Mouse (Mus musculus): ENCODE measurements at regions not wholly inside any gene's neighbourhood (a gene's known extent, or its start where the extent isn't known, plus 50 kb on each side); places are given as distances from the start of the nearest gene placed in this dataset.
A peak's percentile ranks its signal among the peaks of the same experiment; 100 is the strongest.

GRCm38 (mm10) chr3:58146762-58147161 is 267.8 kb upstream of the Tsc22d2 start:
- DNase-seq (ENCODE audit: low spot score): no peak

- no peak for DNase-seq (ENCODE audit: low spot score)
These were observed 261.4 kb upstream of the Tsc22d2 start for GRCm38 (mm10) chr3:58153141-58153540.

- DNase-seq (ENCODE audit: low spot score): no peak
These were observed 260.4 kb upstream of the Tsc22d2 start for GRCm38 (mm10) chr3:58153874-58154756.

GRCm38 (mm10) chr3:58159384-58159783 is 255.1 kb upstream of the Tsc22d2 start:
- DNase-seq (ENCODE audit: low spot score): peak; percentile 18

GRCm38 (mm10) chr3:58162238-58162637 is 252.3 kb upstream of the Tsc22d2 start:
- DNase-seq (ENCODE audit: low spot score): no peak

GRCm38 (mm10) chr3:58163806-58164205 is 250.7 kb upstream of the Tsc22d2 start:
- peak; percentile 73 for DNase-seq (ENCODE audit: low spot score)

- DNase-seq (ENCODE audit: low spot score): no peak
These were observed 247.9 kb upstream of the Tsc22d2 start for GRCm38 (mm10) chr3:58166628-58167027.

- no peak for DNase-seq (ENCODE audit: low spot score)
These were observed 247.4 kb upstream of the Tsc22d2 start for GRCm38 (mm10) chr3:58167121-58167520.

GRCm38 (mm10) chr3:58167761-58168290 is 246.7 kb upstream of the Tsc22d2 start:
- no peak for DNase-seq (ENCODE audit: low spot score)

GRCm38 (mm10) chr3:58168522-58169185 is 245.9 kb upstream of the Tsc22d2 start:
- peak; percentile 9 for DNase-seq (ENCODE audit: low spot score)

GRCm38 (mm10) chr3:58169786-58170185 is 244.7 kb upstream of the Tsc22d2 start:
- DNase-seq (ENCODE audit: low spot score): no peak

GRCm38 (mm10) chr3:58172096-58172495 is 242.4 kb upstream of the Tsc22d2 start:
- no peak for DNase-seq (ENCODE audit: low spot score)

GRCm38 (mm10) chr3:58173821-58174220 is 240.7 kb upstream of the Tsc22d2 start:
- no peak for DNase-seq (ENCODE audit: low spot score)

GRCm38 (mm10) chr3:58181715-58182114 is 232.8 kb upstream of the Tsc22d2 start:
- DNase-seq (ENCODE audit: low spot score): no peak

GRCm38 (mm10) chr3:58182299-58182698 is 232.2 kb upstream of the Tsc22d2 start:
- DNase-seq (ENCODE audit: low spot score): no peak

- DNase-seq (ENCODE audit: low spot score): no peak
These were observed 231.2 kb upstream of the Tsc22d2 start for GRCm38 (mm10) chr3:58183279-58183678.

- no peak for DNase-seq (ENCODE audit: low spot score)
These were observed 214.1 kb upstream of the Tsc22d2 start for GRCm38 (mm10) chr3:58200462-58200861.

- no peak for DNase-seq (ENCODE audit: low spot score)
These were observed 211.7 kb upstream of the Tsc22d2 start for GRCm38 (mm10) chr3:58202816-58203215.

- DNase-seq (ENCODE audit: low spot score): no peak
These were observed 210.7 kb upstream of the Tsc22d2 start for GRCm38 (mm10) chr3:58203806-58204205.

- no peak for DNase-seq (ENCODE audit: low spot score)
These were observed 209.0 kb upstream of the Tsc22d2 start for GRCm38 (mm10) chr3:58205526-58205925.

- DNase-seq (ENCODE audit: low spot score): peak; percentile 4
These were observed 207.6 kb upstream of the Tsc22d2 start for GRCm38 (mm10) chr3:58206776-58207398.

- DNase-seq (ENCODE audit: low spot score): no peak
These were observed 203.5 kb upstream of the Tsc22d2 start for GRCm38 (mm10) chr3:58211016-58211415.

Data from gastrocnemius, adult 18-20 months (tissue).